Mouse (Mus musculus) midbrain, embryonic 14.5 days (tissue): ENCODE data around the gene Csmd2. TPM values are rescaled to one million over a fixed set of nuclear protein-coding genes. Genes with fewer than 3 reads are reported as not detected.

Experiments
- ATAC-seq: fragments of 200-750 bp; cut with Nextera tagmentation; 2 replicates; pipeline ENCODE4 v1.8.0; 2017; ENCODE audit warnings: moderate number of reproducible peaks, moderate library complexity; ENCODE audit not compliant: low FRiP score, low TSS enrichment
- DNase-seq: peaks from one replicate; pipeline ENCODE4 v3.0.0-alpha.2; 2015
- H3K27ac ChIP-seq: fragments of 300-500 bp; sonication (generic); replicated peaks from 2 replicates; pipeline ENCODE4 v1.5.1; 2014; ENCODE audit warnings: mild to moderate bottlenecking, low read depth, low read length, moderate library complexity
- H3K27me3 ChIP-seq: fragments of 300-500 bp; sonication (generic); 2 replicates; pipeline ENCODE4 v1.6.1; 2014; ENCODE audit warnings: low read length, control low read depth, mixed read lengths; ENCODE audit not compliant: control insufficient read depth, insufficient read depth
- H3K36me3 ChIP-seq: fragments of 300-500 bp; sonication (generic); 2 replicates; pipeline ENCODE4 v1.6.1; 2014; ENCODE audit warnings: low read length, control low read depth; ENCODE audit not compliant: control insufficient read depth, insufficient read depth
- H3K4me1 ChIP-seq: fragments of 300-500 bp; sonication (generic); 2 replicates; pipeline ENCODE4 v1.6.1; 2014; ENCODE audit warnings: mild to moderate bottlenecking, antibody characterized with exemption, low read length, control low read depth; ENCODE audit not compliant: control insufficient read depth, insufficient read depth
- H3K4me2 ChIP-seq: fragments of 300-500 bp; sonication (generic); 2 replicates; pipeline ENCODE4 v1.6.1; 2014; ENCODE audit warnings: mild to moderate bottlenecking, low read length, moderate library complexity
- H3K4me3 ChIP-seq: fragments of 300-500 bp; sonication (generic); replicated peaks from 2 replicates; pipeline ENCODE4 v1.5.1; 2014; ENCODE audit warnings: low read depth, low read length
- H3K9ac ChIP-seq: fragments of 300-500 bp; sonication (generic); replicated peaks from 2 replicates; pipeline ENCODE4 v1.6.1; 2014; ENCODE audit warnings: mild to moderate bottlenecking, low read length, moderate library complexity
- H3K9me3 ChIP-seq: fragments of 300-500 bp; sonication (generic); 2 replicates; pipeline ENCODE4 v1.6.1; 2016; ENCODE audit warnings: low read length, control low read depth, mixed read lengths; ENCODE audit not compliant: control insufficient read depth
- WGBS: fragments of 180-500 bp; shearing (Covaris S2); extraction: QIAGEN DNeasy Blood & Tissue Kit; methylation state at CpG from one replicate; pipeline ENCODE4 v1.1.7; 2014; 5-methylcytosine and 5-hydroxymethylcytosine counted together
- polyA plus RNA-seq: library from polyadenylated mRNA; unstranded; fragments of >200 nt; fragmentation: Nextera tagmentation; extraction: Ambion mirVana; gene quantifications from 2 replicates; pipeline ENCODE4 v1.2.1, GENCODE M21; 2014

The Csmd2 gene
- polyA plus RNA-seq, 1 experiment from 2014 or later, result 9.8 TPM

DNA sequence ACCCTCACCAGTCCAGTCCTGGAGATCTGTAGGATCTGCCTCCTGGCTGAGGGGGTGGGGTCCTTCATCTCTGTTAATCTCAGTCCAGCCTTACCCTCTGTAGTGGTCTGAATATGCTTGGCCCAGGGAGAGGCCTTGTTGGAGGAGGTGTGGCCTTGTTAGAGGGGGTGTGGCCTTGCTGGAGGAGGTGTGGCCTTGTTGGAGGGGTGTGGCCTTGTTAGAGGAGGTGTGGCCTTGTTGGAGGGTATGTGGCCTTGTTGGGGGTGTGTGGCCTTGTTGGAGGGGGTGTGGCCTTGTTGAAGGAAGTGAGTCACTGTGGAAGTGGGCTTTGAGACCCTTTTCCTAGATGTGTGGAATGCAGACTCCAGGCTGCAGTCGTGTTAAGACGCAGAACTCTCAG is 3.2 kb upstream of the Csmd2 start:
- Histone ChIP-seq H3K27me3 (no peaks in the 10 kb centered on the region; the same call in 1 of the 2 replicates), H3K36me3 (no peaks in the 10 kb centered on the region), H3K4me1 (peaks cover 23% of the 10 kb centered on the region), H3K4me2 (no peak overlapping the region), H3K9me3 (no peaks in the 10 kb centered on the region), H3K4me3 (no peak overlapping the region), H3K27ac (no peak overlapping the region), H3K9ac (no peak overlapping the region)
- 86% methylated on average over 2 of the region's 2 CpGs for WGBS
- ATAC-seq (no peak), DNase-seq (no peak)

DNA sequence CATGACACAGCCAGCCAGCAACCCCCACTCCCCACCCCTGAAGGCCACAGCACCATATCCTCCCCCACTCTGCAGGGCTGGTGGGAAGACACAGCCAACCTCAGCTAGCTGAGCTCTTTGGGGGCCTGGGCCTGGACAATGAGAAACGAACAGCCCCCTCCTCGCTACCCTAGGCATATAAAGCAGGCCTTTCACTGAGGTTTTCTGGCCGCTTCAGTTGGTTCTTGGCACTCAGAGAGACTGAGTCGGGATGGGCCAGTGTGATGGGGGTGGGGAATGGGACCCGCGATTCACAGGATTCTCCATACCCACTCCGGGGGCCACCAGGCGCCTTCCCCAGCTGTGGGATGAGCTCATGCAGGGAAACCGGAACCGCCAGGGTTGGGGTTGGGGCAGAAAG is 1.8 kb upstream of the Csmd2 start:
- Histone ChIP-seq H3K4me2 (peak overlapping the region; percentile 75), H3K9ac (0 out of 2 replicates have a peak overlapping the region, but pooled peaks have one; percentile 40)
- DNase-seq, result peak; percentile 64

DNA sequence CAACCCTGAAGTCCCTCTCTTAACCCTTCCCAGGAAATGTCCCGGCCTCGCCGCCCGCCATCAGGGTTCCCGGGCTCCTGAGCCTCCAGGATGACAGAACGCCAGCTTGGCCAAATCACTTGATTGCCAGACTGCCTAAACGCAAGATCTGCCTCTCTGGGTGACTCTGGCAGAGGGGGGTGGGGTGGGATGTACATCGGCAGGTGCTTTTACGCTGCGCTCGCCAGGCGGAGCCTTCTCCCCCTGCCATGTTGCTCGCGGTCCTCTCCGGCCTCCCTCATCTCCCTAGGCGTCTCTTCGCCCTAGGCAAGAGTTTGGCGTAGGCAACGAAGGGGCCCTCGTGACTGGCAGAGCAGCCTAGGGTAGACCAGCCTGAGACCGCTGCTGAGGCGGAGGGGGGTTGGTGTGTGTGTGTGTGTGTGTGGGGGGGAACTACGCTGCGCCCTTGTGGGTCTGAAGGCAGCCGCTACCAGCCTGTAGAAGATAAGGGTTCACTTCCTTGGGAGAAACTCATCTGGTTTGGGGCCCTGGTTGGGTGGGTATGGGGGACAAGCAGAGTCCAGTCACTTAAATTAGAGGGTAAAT is 1.1 kb upstream of the Csmd2 start:
- Histone ChIP-seq H3K27ac (peak overlapping the region; percentile 70), H3K27me3 (no peaks in the 10 kb centered on the region; the same call in 1 of the 2 replicates), H3K4me3 (peak overlapping the region; percentile 67), H3K4me1 (peaks cover 33% of the 10 kb centered on the region), H3K9me3 (no peaks in the 10 kb centered on the region), H3K36me3 (no peaks in the 10 kb centered on the region), H3K4me2 (peak overlapping the region; percentile 75), H3K9ac (peak overlapping the region; percentile 40)
- peak; percentile 21; the same call in 1 of the 2 replicates for ATAC-seq
- 1% methylated on average over 25 of the region's 25 CpGs for WGBS
- DNase-seq, result peak; percentile 75

More for the DNA sequence above, 1.8 kb upstream of the Csmd2 start:
- peak; percentile 32; the same call in 1 of the 2 replicates for ATAC-seq
- Histone ChIP-seq H3K4me1 (peaks cover 33% of the 10 kb centered on the region), H3K4me3 (peak overlapping the region; percentile 67), H3K27me3 (no peaks in the 10 kb centered on the region; the same call in 1 of the 2 replicates), H3K27ac (peak overlapping the region; percentile 70; the same call in 1 of the 2 replicates), H3K9me3 (no peaks in the 10 kb centered on the region), H3K36me3 (no peaks in the 10 kb centered on the region)
- WGBS, result 10% methylated on average over 10 of the region's 10 CpGs

DNA sequence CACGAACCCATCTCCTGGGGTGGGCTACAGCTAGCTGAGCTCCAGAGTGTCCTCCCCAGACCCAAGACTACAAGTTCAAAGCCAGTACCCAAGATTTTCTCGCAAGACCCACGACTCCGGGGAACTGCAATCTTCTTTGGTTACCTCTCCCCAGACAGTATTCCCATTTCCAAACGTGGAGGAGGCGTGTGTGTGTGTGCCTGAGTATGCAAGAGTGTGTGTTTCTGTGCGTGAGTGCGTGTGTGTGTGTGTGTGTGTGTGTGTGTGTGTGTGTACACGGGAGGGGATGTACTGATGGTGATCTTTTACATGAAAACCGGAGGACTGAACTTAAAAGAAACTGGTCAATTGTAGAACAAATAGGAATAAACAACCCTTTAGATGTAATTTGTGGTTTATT is 387 bp upstream of the Csmd2 start:
- Histone ChIP-seq H3K9me3 (no peaks in the 10 kb centered on the region), H3K4me2 (peak overlapping the region; percentile 75), H3K36me3 (no peaks in the 10 kb centered on the region), H3K4me3 (peak overlapping the region; percentile 67), H3K27ac (peak overlapping the region; percentile 88), H3K9ac (peak overlapping the region; percentile 87; the same call in 1 of the 2 replicates), H3K4me1 (peaks cover 33% of the 10 kb centered on the region), H3K27me3 (no peaks in the 10 kb centered on the region; the same call in 1 of the 2 replicates)
- no peak for ATAC-seq
- peak; percentile 56 for DNase-seq
- WGBS, result 4% methylated on average over 10 of the region's 10 CpGs

DNA sequence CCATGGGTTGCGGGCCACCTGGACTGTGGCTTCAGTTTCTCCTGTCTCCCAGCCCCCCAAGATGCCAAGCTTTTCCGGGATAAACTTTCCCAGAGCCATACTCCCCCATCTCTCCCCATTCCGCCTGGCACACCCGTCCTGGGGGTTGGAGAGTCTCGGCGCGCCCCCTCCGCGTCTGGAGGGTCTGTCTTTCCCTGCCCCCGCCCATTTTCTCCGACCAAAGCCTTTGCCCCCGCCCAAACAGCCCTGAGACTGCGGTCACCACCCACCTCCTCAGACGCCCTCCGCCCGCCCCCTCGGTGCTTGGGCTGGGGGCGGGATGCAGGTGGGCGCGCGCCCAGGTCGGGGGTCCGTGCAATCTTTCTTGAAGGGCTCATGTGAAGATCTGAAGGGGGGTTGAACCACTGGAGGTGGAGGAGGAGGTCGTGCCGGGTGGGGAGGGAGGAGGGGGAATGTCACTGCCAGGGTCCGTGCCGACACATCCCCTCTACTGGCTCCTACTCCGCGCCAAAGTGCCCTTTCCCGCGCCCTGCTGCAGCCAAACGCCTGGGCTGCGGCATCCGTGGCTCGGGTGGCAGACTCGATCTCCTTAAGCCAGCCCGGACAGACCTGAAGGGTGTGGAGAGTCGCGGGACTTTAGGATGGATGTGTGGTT is 996 bp downstream of the Csmd2 start:
- Histone ChIP-seq H3K27ac (peak overlapping the region; percentile 88), H3K36me3 (no peaks in the 10 kb centered on the region), H3K27me3 (no peaks in the 10 kb centered on the region; the same call in 1 of the 2 replicates), H3K4me2 (peak overlapping the region; percentile 75), H3K4me1 (peaks cover 33% of the 10 kb centered on the region), H3K9ac (peak overlapping the region; percentile 87), H3K9me3 (no peaks in the 10 kb centered on the region), H3K4me3 (peak overlapping the region; percentile 67)
- peak; percentile 47 for DNase-seq
- no peak for ATAC-seq
- WGBS, result under 1% methylated on average over 39 of the region's 39 CpGs

DNA sequence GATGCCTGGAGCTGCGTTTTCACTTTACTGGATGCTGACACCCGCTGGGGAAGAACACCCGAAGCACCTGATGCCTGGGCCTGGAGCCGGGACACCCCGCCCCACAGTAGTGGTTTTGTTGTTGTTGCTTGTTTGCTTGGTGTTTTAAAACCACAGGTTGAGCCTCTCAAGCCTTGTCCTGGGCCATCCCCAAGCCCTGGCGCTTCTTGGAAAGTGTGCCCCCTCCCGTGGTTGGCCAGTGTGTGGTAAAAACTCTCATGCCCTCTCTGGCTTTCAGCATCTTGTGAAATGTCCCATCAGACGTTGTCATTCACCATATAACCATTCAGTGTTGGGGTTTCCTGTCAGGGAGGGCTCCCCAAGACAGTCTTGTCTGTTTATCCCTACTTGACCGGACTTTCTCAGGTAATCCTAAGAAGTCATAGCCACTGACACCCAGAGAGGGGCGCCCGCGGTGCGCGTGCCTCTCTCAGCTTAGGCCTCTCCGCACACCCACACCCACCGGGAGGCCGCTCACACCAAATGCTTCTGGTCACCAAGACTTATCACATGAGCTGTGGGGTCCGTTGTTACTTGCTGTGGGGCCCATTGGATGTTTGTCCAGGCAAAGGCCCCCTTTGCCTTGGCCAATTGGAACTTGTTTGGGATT is 1.8 kb downstream of the Csmd2 start:
- Histone ChIP-seq H3K4me2 (peak overlapping the region; percentile 75), H3K36me3 (no peaks in the 10 kb centered on the region), H3K9ac (peak overlapping the region; percentile 87; the same call in 1 of the 2 replicates), H3K4me3 (peak overlapping the region; percentile 67), H3K27me3 (no peaks in the 10 kb centered on the region; the same call in 1 of the 2 replicates), H3K4me1 (peaks cover 33% of the 10 kb centered on the region), H3K9me3 (no peaks in the 10 kb centered on the region), H3K27ac (no peak overlapping the region)
- DNase-seq (peak; percentile 85), ATAC-seq (0 out of 2 replicates have a peak, but pooled peaks have one; percentile 24)
- WGBS, result 8% methylated on average over 18 of the region's 18 CpGs

DNA sequence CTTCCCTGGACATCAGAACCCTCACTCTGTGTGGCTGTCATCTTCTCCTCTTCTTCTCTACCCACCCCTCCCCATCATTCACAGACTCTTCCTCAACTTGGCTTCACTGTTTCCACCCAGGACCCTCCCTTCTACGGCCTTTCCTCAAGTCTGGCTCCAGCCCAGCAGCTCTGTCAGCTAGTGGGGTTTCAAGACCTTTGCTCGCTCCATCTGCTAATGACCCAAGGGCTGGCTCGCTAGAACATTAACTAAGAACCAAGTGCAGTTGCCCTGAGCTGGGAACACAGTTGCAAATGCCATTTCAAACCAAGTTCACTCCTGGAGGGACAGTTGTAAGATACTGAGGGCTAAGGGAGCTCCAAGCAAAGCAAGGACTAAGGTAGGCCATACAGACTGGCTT is 11.6 kb downstream of the Csmd2 start:
- Histone ChIP-seq H3K4me2 (no peak overlapping the region), H3K36me3 (no peaks in the 10 kb centered on the region), H3K9me3 (no peaks in the 10 kb centered on the region), H3K4me3 (no peak overlapping the region), H3K9ac (no peak overlapping the region), H3K4me1 (no peaks in the 10 kb centered on the region), H3K27me3 (no peaks in the 10 kb centered on the region), H3K27ac (no peak overlapping the region)
- DNase-seq (no peak), ATAC-seq (no peak)
- 86% methylated on average over 3 of the region's 3 CpGs for WGBS

DNA sequence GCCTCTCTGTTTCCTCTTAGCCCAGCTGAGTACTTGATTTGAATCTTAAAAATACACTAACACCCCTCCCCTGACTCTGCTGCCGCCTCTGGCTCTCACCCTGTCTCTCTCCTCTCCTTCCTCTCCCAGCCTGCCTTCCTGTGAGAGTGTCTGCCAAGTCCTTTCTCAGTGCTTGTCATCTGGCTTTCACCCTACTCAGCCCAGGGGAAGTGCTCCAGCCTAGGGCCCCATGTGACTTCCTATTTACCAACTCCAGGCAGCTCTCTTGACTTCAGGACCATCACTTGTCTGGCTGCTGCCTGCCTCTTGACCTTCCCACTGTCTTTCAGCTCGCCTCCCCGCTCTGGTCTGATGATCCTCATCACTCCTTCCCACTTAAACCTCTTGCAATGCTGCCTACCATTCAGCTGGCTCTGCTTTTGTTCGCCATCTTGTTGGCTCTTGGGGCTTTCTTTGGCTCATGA is 15.0 kb downstream of the Csmd2 start:
- H3K27me3 ChIP-seq, result no peaks in the 10 kb centered on the region
- 72% methylated on average over 4 of the region's 4 CpGs for WGBS
- H3K36me3 ChIP-seq, result no peaks in the 10 kb centered on the region
- no peak overlapping the region for H3K9ac ChIP-seq
- H3K4me1 ChIP-seq, result no peaks in the 10 kb centered on the region
- no peak for DNase-seq
- H3K9me3 ChIP-seq, result no peaks in the 10 kb centered on the region
- H3K4me2 ChIP-seq, result no peak overlapping the region
- no peak for ATAC-seq
- no peak overlapping the region for H3K27ac ChIP-seq
- H3K4me3 ChIP-seq, result no peak overlapping the region
